Mouse (Mus musculus): ENCODE data around the gene Tacr2. TPM values are rescaled to one million over a fixed set of nuclear protein-coding genes. Genes with fewer than 3 reads are reported as not detected.

The Tacr2 gene
- polyA plus RNA-seq, 1 experiment from 2014 or later = 0.25 TPM

GRCm38 (mm10) chr10:62279671-62280070, 27.4 kb downstream of the Tacr2 start:
- H3K4me1 ChIP-seq (replicated peaks) = no peaks in the 10 kb centered on the region
- peaks cover 66% of the 10 kb centered on the region for H3K36me3 ChIP-seq
- H3K4me3 ChIP-seq = no peak overlapping the region
- no peak overlapping the region for H3K4me2 ChIP-seq
- H3K9me3 ChIP-seq = no peaks in the 10 kb centered on the region
- no peaks in the 10 kb centered on the region for H3K27me3 ChIP-seq
- 90% methylated on average over 4 of the region's 4 CpGs for WGBS
- no peak overlapping the region for H3K27ac ChIP-seq (replicated peaks)
- ATAC-seq (ENCODE audit: low read depth) = no peak
- no peak overlapping the region for H3K9ac ChIP-seq

DNA sequence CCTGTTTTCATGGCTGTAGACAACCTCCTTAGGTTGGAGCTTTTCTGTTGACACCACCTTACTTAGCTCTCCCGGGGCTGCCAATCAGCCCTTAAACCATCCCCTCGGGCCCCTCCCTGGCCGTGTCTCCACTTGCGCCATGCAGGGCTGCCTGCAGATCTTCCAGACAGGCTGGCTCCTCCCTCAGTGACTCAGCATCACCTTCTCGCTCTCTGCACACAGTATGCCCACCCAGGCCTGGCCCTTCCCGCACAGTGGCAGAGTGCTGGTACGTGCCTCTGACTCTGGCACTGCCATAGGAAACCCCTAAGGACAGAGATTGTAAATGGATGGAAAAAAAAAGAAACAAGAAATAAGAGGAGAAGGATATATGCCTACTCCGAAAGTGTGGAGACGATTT, 30.5 kb downstream of the Tacr2 start:
- Histone ChIP-seq H3K9ac (no peak overlapping the region), H3K9me3 (no peaks in the 10 kb centered on the region), H3K27me3 (no peaks in the 10 kb centered on the region), H3K36me3 (peaks cover 86% of the 10 kb centered on the region), H3K4me2 (no peak overlapping the region), H3K27ac (replicated peaks) (no peak overlapping the region), H3K4me1 (replicated peaks) (no peaks in the 10 kb centered on the region), H3K4me3 (no peak overlapping the region)
- ATAC-seq (ENCODE audit: low read depth) = no peak
- WGBS = 63% methylated on average over 9 of the region's 9 CpGs

- Histone ChIP-seq H3K27me3 (no peaks in the 10 kb centered on the region), H3K9ac (no peak overlapping the region), H3K27ac (replicated peaks) (no peak overlapping the region), H3K9me3 (no peaks in the 10 kb centered on the region), H3K4me1 (replicated peaks) (no peaks in the 10 kb centered on the region), H3K36me3 (peaks cover 85% of the 10 kb centered on the region), H3K4me2 (no peak overlapping the region), H3K4me3 (no peak overlapping the region)
- 89% methylated on average over 4 of the region's 4 CpGs for WGBS
- no peak for ATAC-seq (ENCODE audit: low read depth)
These were observed 31.1 kb downstream of the Tacr2 start for GRCm38 (mm10) chr10:62283206-62283792.

GRCm38 (mm10) chr10:62287460-62288124, 35.4 kb downstream of the Tacr2 start:
- H3K9me3 ChIP-seq = no peaks in the 10 kb centered on the region
- H3K9ac ChIP-seq = no peak overlapping the region
- no peaks in the 10 kb centered on the region for H3K27me3 ChIP-seq
- 82% methylated on average over 6 of the region's 6 CpGs for WGBS
- no peak overlapping the region for H3K27ac ChIP-seq (replicated peaks)
- H3K4me1 ChIP-seq (replicated peaks) = no peaks in the 10 kb centered on the region
- H3K4me2 ChIP-seq = no peak overlapping the region
- no peak for ATAC-seq (ENCODE audit: low read depth)
- peaks cover 81% of the 10 kb centered on the region for H3K36me3 ChIP-seq
- no peak overlapping the region for H3K4me3 ChIP-seq

DNA sequence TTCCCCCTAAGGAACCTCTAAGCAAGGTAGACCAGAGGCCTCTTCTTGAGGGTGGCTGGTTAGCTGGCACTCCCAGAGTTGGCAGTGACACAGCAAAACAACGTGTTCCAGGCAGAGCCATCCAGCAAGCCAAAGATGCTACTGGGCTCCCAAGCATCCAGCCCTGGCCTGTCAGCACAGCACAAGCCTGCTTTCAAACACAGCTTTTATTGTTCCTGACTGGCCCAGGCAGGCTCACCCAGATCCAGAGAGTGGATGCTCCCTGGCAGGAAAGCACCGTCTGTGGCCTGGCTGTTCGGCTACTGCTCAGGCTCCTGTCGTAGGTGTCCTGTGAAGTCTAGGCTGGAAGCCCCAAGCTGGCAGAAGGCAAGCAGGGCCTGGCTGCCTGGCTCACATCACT, 41.9 kb downstream of the Tacr2 start:
- Histone ChIP-seq H3K36me3 (peaks cover 81% of the 10 kb centered on the region), H3K4me2 (no peak overlapping the region)

DNA sequence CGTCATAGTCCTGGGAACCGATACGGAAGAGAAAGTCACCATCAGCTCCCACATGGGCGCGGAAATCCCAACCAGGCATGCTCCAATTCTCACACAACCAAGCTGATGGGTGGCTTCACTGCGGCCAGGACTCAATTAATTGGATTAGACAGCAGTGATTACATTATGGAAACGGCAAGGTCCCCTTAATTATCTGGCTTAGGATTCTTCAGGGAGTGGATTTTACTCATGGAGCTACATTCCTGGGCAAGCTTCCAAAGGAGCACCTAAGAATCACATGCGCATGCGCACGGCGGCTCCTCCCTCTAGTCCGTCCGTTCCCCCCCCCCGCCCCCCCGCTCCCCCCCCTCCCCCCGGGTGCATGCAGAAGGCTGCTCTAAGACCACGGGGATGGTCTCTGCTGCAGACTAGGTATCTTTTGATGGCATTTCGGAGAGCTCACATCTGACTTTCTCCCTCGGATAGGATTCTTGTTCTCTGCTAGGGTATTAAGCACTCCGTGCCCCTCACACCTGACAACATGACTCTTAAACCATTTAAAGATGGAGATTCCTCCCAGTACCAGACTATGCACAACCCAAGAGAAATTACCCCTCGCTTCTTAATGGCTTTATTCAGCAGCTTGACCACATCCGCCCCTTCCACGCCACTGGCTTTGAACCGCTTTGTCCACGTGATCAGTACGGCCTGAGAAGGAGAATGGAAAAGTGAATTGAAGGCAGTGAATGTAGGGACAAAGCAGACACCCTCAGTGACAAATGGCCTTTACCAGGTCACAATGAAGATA, 44.0 kb downstream of the Tacr2 start:
- WGBS = 47% methylated on average over 25 of the region's 26 CpGs
- Histone ChIP-seq H3K36me3 (peaks cover 65% of the 10 kb centered on the region), H3K9ac (no peak overlapping the region), H3K9me3 (no peaks in the 10 kb centered on the region), H3K4me1 (replicated peaks) (peaks cover 4% of the 10 kb centered on the region; the same call in 1 of the 2 replicates), H3K4me3 (no peak overlapping the region), H3K27ac (replicated peaks) (no peak overlapping the region), H3K4me2 (peak overlapping the region; percentile 24; the same call in 1 of the 2 replicates), H3K27me3 (no peaks in the 10 kb centered on the region)
- ATAC-seq (ENCODE audit: low read depth) = peak; percentile 44; the same call in 1 of the 2 replicates

More for the DNA sequence above, 41.9 kb downstream of the Tacr2 start:
- WGBS = 80% methylated on average over 4 of the region's 4 CpGs
- Histone ChIP-seq H3K4me3 (no peak overlapping the region), H3K9ac (no peak overlapping the region), H3K27ac (replicated peaks) (no peak overlapping the region), H3K27me3 (no peaks in the 10 kb centered on the region), H3K4me1 (replicated peaks) (peaks cover 4% of the 10 kb centered on the region; the same call in 1 of the 2 replicates), H3K9me3 (no peaks in the 10 kb centered on the region)
- no peak for ATAC-seq (ENCODE audit: low read depth)

- Histone ChIP-seq H3K9me3 (no peaks in the 10 kb centered on the region), H3K9ac (no peak overlapping the region), H3K4me3 (no peak overlapping the region), H3K4me2 (no peak overlapping the region), H3K4me1 (replicated peaks) (peaks cover 4% of the 10 kb centered on the region; the same call in 1 of the 2 replicates), H3K27me3 (no peaks in the 10 kb centered on the region), H3K27ac (replicated peaks) (no peak overlapping the region), H3K36me3 (peaks cover 51% of the 10 kb centered on the region)
- WGBS = 80% methylated on average over 23 of the region's 23 CpGs
- no peak for ATAC-seq (ENCODE audit: low read depth)
These were observed 48.0 kb downstream of the Tacr2 start for GRCm38 (mm10) chr10:62300006-62300827.

- 81% methylated on average over 6 of the region's 6 CpGs for WGBS
- H3K27me3 ChIP-seq = no peaks in the 10 kb centered on the region
- peaks cover 25% of the 10 kb centered on the region for H3K36me3 ChIP-seq
- no peak overlapping the region for H3K9ac ChIP-seq
- ATAC-seq (ENCODE audit: low read depth) = no peak
- H3K27ac ChIP-seq (replicated peaks) = no peak overlapping the region
- H3K4me2 ChIP-seq = no peak overlapping the region
- no peak overlapping the region for H3K4me3 ChIP-seq
- H3K9me3 ChIP-seq = no peaks in the 10 kb centered on the region
- H3K4me1 ChIP-seq (replicated peaks) = no peaks in the 10 kb centered on the region
These were observed 52.9 kb downstream of the Tacr2 start for GRCm38 (mm10) chr10:62305090-62305489.

- no peak for ATAC-seq (ENCODE audit: low read depth)
These were observed 54.2 kb downstream of the Tacr2 start for GRCm38 (mm10) chr10:62306483-62306882.

GRCm38 (mm10) chr10:62308896-62309491, 56.8 kb downstream of the Tacr2 start:
- no peaks in the 10 kb centered on the region for H3K27me3 ChIP-seq
- no peak overlapping the region for H3K4me3 ChIP-seq
- 0 out of 2 replicates have a peak, but pooled peaks cover 6% of the 10 kb centered on the region for H3K4me1 ChIP-seq (replicated peaks)
- no peak overlapping the region for H3K27ac ChIP-seq (replicated peaks)
- ATAC-seq (ENCODE audit: low read depth) = no peak
- no peaks in the 10 kb centered on the region for H3K9me3 ChIP-seq
- peaks cover 9% of the 10 kb centered on the region for H3K36me3 ChIP-seq
- no peak overlapping the region for H3K9ac ChIP-seq
- WGBS = 88% methylated on average over 11 of the region's 11 CpGs
- H3K4me2 ChIP-seq = no peak overlapping the region

More at GRCm38 (mm10) chr10:62306483-62306882, 54.2 kb downstream of the Tacr2 start:
- no peaks in the 10 kb centered on the region for H3K9me3 ChIP-seq
- H3K4me1 ChIP-seq (replicated peaks) = 0 out of 2 replicates have a peak, but pooled peaks cover 2% of the 10 kb centered on the region
- peaks cover 25% of the 10 kb centered on the region for H3K36me3 ChIP-seq
- no peak overlapping the region for H3K9ac ChIP-seq
- no peak overlapping the region for H3K4me2 ChIP-seq
- 62% methylated on average over 3 of the region's 3 CpGs for WGBS
- H3K27me3 ChIP-seq = no peaks in the 10 kb centered on the region
- H3K4me3 ChIP-seq = no peak overlapping the region
- H3K27ac ChIP-seq (replicated peaks) = no peak overlapping the region

- Histone ChIP-seq H3K36me3 (peaks cover 4% of the 10 kb centered on the region; the same call in 1 of the 2 replicates), H3K4me1 (replicated peaks) (0 out of 2 replicates have a peak, but pooled peaks cover 6% of the 10 kb centered on the region), H3K4me3 (no peak overlapping the region), H3K27me3 (no peaks in the 10 kb centered on the region), H3K4me2 (no peak overlapping the region), H3K27ac (replicated peaks) (no peak overlapping the region), H3K9ac (no peak overlapping the region), H3K9me3 (no peaks in the 10 kb centered on the region)
- ATAC-seq (ENCODE audit: low read depth) = no peak
- WGBS = 91% methylated on average over 5 of the region's 5 CpGs
These were observed 57.4 kb downstream of the Tacr2 start for GRCm38 (mm10) chr10:62309593-62309992.
